Mouse (Mus musculus) liver, adult 2 months (tissue): ENCODE measurements around the gene Tsr2. TPM values are rescaled to one million over a fixed set of nuclear protein-coding genes. Genes with fewer than 3 reads are reported as not detected.

Experiments
- DNase-seq: peaks from one replicate; pipeline ENCODE4 v3.0.0-alpha.2; 2011; ENCODE audit warnings: low read depth, low spot score; ENCODE audit errors: extremely low read depth
- H3K27ac ChIP-seq: fragments of 200-500 bp; replicated peaks from 2 replicates; pipeline ENCODE4 v1.5.1; 2012; ENCODE audit warnings: low read depth, mild to moderate bottlenecking, control low read depth, inconsistent platforms, low read length; ENCODE audit not compliant: insufficient read depth
- H3K27me3 ChIP-seq: fragments of 200-500 bp; 2 replicates; pipeline ENCODE4 v1.6.1; 2012; ENCODE audit warnings: mild to moderate bottlenecking, moderate library complexity, low read length, inconsistent platforms; ENCODE audit not compliant: control insufficient read depth, insufficient read depth
- H3K36me3 ChIP-seq: fragments of 200-500 bp; 2 replicates; pipeline ENCODE4 v1.6.1; 2012; ENCODE audit warnings: low read length, inconsistent platforms; ENCODE audit not compliant: control insufficient read depth, insufficient read depth
- H3K4me1 ChIP-seq: fragments of 200-500 bp; 2 replicates; pipeline ENCODE4 v1.6.1; 2011; ENCODE audit warnings: low read length; ENCODE audit not compliant: control insufficient read depth, insufficient read depth
- H3K4me3 ChIP-seq: fragments of 200-500 bp; 2 replicates; pipeline ENCODE4 v1.5.1; 2011; ENCODE audit warnings: low read depth, mild to moderate bottlenecking, control low read depth, low read length, moderate library complexity; ENCODE audit not compliant: insufficient read depth
- H3K79me2 ChIP-seq: fragments of 200-500 bp; 2 replicates; pipeline ENCODE4 v1.6.1; 2012; ENCODE audit warnings: inconsistent platforms, mild to moderate bottlenecking, low read length, moderate library complexity; ENCODE audit not compliant: control insufficient read depth, insufficient read depth
- H3K9ac ChIP-seq: fragments of 200-500 bp; 2 replicates; pipeline ENCODE4 v1.6.1; 2012; ENCODE audit warnings: low read depth, mild to moderate bottlenecking, control low read depth, inconsistent platforms, low read length
- CTCF ChIP-seq: fragments of 200-500 bp; IDR thresholded peaks from 2 replicates; pipeline ENCODE4 v1.5.1; 2011; ENCODE audit warnings: low read depth, low read length, control low read depth
- POLR2A ChIP-seq: fragments of 200-500 bp; IDR thresholded peaks from 2 replicates; pipeline ENCODE4 v1.6.1; 2011; ENCODE audit warnings: low read length, control low read depth; ENCODE audit not compliant: insufficient read depth; ENCODE audit errors: extremely low read depth
- WGBS: fragments of 180-500 bp; shearing (Covaris S2); methylation state at CpG from one replicate; pipeline ENCODE4 v1.1.7; 2018; 5-methylcytosine and 5-hydroxymethylcytosine counted together
- polyA plus RNA-seq: library from polyadenylated mRNA; depleted of rRNA; stranded (reverse); fragments of >200 nt; gene quantifications from 2 replicates; pipeline ENCODE4 v1.2.3, GENCODE M21; 2012
- total RNA-seq: library from RNA; depleted of rRNA; stranded (reverse); fragments of >200 nt; gene quantifications from 2 replicates; pipeline ENCODE4 v1.2.3, GENCODE M21; 2014

Gene Tsr2
- total and polyA plus RNA-seq, 2 experiments = 3.2 to 6.4 TPM

DNA sequence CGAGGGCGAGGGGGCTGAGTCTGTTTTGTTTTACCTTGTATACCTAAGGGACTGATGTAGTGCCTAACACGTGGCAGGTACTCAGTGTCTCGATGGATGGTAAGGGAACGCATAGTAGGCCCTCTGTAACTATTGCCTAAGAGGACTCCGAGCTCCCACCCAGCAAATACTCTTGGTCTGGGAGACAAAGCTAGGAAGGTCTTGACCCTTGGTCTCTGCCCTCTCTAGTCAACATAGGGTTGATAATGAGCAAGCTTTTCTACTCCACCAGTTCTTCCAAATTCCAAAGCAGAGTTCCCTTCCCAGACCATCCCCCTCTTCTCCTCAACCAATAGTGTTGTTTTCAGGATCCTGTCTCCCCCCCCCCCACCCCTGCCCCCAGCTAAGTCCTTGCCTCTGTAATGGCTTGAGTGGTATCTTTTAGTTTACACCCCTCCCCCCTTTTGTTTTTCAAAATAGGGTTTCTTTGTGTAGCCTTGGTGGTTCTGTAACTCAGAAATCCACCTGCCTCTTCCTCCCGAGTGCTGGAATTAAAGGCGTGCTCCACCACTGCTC, 46.6 kb downstream of the Tsr2 start:
- H3K36me3 ChIP-seq = no peaks in the 10 kb centered on the region
- no peak for DNase-seq
- TF ChIP-seq CTCF (no peak), POLR2A (no peak)
- H3K4me3 ChIP-seq = no peak overlapping the region
- H3K79me2 ChIP-seq = no peaks in the 10 kb centered on the region; the same call in 1 of the 2 replicates
- 0 out of 2 replicates have a peak, but pooled peaks cover 4% of the 10 kb centered on the region for H3K4me1 ChIP-seq
- no peak overlapping the region for H3K9ac ChIP-seq
- no peaks in the 10 kb centered on the region for H3K27me3 ChIP-seq
- 43% methylated on average over 8 of the region's 8 CpGs for WGBS
- no peak overlapping the region for H3K27ac ChIP-seq

DNA sequence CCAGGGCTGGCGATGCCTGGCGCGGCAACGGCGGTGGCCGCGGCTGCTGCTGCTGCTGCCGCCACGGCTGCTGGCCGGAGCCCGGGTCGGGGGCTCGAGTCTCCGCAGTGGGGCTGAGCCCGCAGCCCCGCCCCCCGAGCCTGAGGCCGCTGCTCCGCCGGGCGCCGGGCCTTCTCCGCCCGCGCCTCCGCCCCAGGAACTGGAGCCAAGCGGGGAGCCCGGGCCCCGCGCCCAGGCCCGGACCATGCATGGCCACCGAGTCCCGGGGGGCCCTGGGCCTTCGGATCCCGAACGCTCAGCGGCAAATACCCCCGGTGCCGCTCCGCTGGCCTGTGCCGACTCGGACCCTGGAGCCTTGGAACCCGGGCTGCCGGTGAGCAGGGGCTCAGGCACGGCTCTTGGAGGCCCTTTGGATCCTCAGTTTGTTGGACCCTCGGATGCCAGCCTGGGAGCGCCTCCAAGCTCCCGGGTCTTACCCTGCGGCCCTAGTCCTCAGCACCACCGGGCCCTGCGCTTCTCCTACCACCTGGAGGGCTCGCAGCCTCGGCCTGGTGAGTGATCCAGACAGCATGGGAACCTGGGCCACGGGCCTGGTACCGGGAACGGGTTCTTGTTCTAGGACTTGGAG, 48.8 kb downstream of the Tsr2 start:
- Histone ChIP-seq H3K27me3 (no peaks in the 10 kb centered on the region), H3K79me2 (no peaks in the 10 kb centered on the region; the same call in 1 of the 2 replicates), H3K9ac (peak overlapping the region; percentile 89), H3K4me3 (peak overlapping the region; percentile 82), H3K27ac (0 out of 2 replicates have a peak overlapping the region, but pooled peaks have one; percentile 12), H3K4me1 (0 out of 2 replicates have a peak, but pooled peaks cover 4% of the 10 kb centered on the region), H3K36me3 (no peaks in the 10 kb centered on the region)
- 1% methylated on average over 20 of the region's 56 CpGs for WGBS
- no peak for DNase-seq
- TF ChIP-seq POLR2A = no peak
- no peak for TF ChIP-seq CTCF

- DNase-seq = peak; percentile 48
- peak overlapping the region; percentile 89 for H3K9ac ChIP-seq
- no peaks in the 10 kb centered on the region; the same call in 1 of the 2 replicates for H3K79me2 ChIP-seq
- no peak overlapping the region for H3K27ac ChIP-seq
- H3K36me3 ChIP-seq = no peaks in the 10 kb centered on the region
- TF ChIP-seq CTCF (no peak), POLR2A (no peak)
- 0 out of 2 replicates have a peak, but pooled peaks cover 4% of the 10 kb centered on the region for H3K4me1 ChIP-seq
- H3K4me3 ChIP-seq = peak overlapping the region; percentile 82
- H3K27me3 ChIP-seq = no peaks in the 10 kb centered on the region
- WGBS = 1% methylated on average over 39 of the region's 62 CpGs
Measured at GRCm38 (mm10) chrX:151046777-151047430, 49.4 kb downstream of the Tsr2 start.

- Histone ChIP-seq H3K9ac (no peak overlapping the region), H3K27me3 (no peaks in the 10 kb centered on the region), H3K4me3 (no peak overlapping the region; the same call in 1 of the 2 replicates), H3K36me3 (no peaks in the 10 kb centered on the region), H3K79me2 (no peaks in the 10 kb centered on the region; the same call in 1 of the 2 replicates), H3K27ac (no peak overlapping the region; the same call in 1 of the 2 replicates), H3K4me1 (0 out of 2 replicates have a peak, but pooled peaks cover 4% of the 10 kb centered on the region)
- 23% methylated on average over 11 of the region's 11 CpGs for WGBS
- DNase-seq = peak; percentile 0
- TF ChIP-seq CTCF (no peak), POLR2A (no peak)
Measured at GRCm38 (mm10) chrX:151046321-151046720, 50.0 kb downstream of the Tsr2 start.

- no peak for DNase-seq
- TF ChIP-seq POLR2A = no peak
- no peak for TF ChIP-seq CTCF
- no peaks in the 10 kb centered on the region for H3K36me3 ChIP-seq
- WGBS = 95% methylated on average over 8 of the region's 8 CpGs
- H3K9ac ChIP-seq = peak within 1 kb of the TSS; percentile 89
- peak within 1 kb of the TSS; percentile 82 for H3K4me3 ChIP-seq
- no peaks in the 10 kb centered on the region for H3K27me3 ChIP-seq
- H3K79me2 ChIP-seq = no peaks in the 10 kb centered on the region; the same call in 1 of the 2 replicates
- H3K27ac ChIP-seq = no peak within 1 kb of the TSS; the same call in 1 of the 2 replicates
- H3K4me1 ChIP-seq = 0 out of 2 replicates have a peak, but pooled peaks cover 4% of the 10 kb centered on the region
Measured at GRCm38 (mm10) chrX:151045850-151046249, 50.5 kb downstream of the Tsr2 start, which contains the start of gene Fgd1. Gene Fgd1 (plus strand): TSS chrX:151046150.
